Mouse (Mus musculus): ENCODE results near the gene Spdef. TPM values are rescaled to one million over a fixed set of nuclear protein-coding genes. Genes with fewer than 3 reads are reported as not detected.

The Spdef gene
- total RNA-seq (2023) = not detected

DNA sequence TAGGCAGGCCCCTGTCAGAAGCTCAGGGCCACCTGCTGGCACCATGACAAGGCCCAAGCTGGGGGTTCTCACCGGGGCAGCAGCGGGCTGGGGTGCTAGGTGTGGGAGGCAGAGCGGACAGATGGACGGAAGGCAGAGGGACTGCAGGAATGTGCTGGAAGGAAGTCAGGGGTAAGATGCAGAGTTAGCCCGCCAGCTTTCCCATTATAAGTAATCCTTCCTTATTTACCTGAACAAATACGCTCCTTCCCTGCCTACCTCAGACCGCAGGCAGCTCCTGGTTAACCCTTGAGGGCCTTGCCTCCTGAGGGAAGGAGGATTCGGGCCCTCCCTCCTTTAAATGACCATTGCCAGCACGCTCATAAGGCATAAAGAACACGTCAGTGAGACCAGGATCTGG, at the start of gene Spdef:
Spdef (minus strand) TSS at position 186 of the 400 bp plus-strand sequence.

Other genes starting within 250 kb of the Spdef start
- gene Grm4, start 207.6 kb downstream of the Spdef start, total RNA-seq (2023) = under 1 TPM in 1 of 2 experiments, not detected in 1; 0.09 TPM
- 10 to 100 TPM; 63.8 to 70.1 TPM for gene Hmga1, start 172.5 kb downstream of the Spdef start, total RNA-seq (2023)
- 10 to 100 TPM; 30.3 to 36.6 TPM for gene AI413582, start 163.2 kb downstream of the Spdef start, total RNA-seq (2023)
- gene Nudt3, start 105.5 kb downstream of the Spdef start, total RNA-seq (2023) = 10 to 100 TPM; 54.9 to 58.2 TPM
- gene RPS10-NUDT3, start 93.7 kb downstream of the Spdef start, total RNA-seq (2023) = not detected
- 100 to 1,000 TPM; 724 to 797 TPM for gene Rps10, start 92.3 kb downstream of the Spdef start, total RNA-seq (2023)
- under 1 TPM in 1 of 2 experiments, not detected in 1; 0.11 TPM for gene Pacsin1, start 73.4 kb downstream of the Spdef start, total RNA-seq (2023)
- gene D17Wsu92e, start 91.7 kb upstream of the Spdef start, total RNA-seq (2023) = 10 to 100 TPM; 53.6 to 58.5 TPM
- 10 to 100 TPM; 68.3 to 69.9 TPM for gene Snrpc, start 109.2 kb upstream of the Spdef start, total RNA-seq (2023)
- gene Uhrf1bp1, start 127.5 kb upstream of the Spdef start, total RNA-seq (2023) = 1 to 10 TPM; 6.8 to 7.4 TPM
- 100 to 1,000 TPM; 100 to 110 TPM for gene Anks1, start 180.4 kb upstream of the Spdef start, total RNA-seq (2023)
- 10 to 100 TPM; 26.3 to 31.1 TPM for gene Taf11, start 180.9 kb upstream of the Spdef start, total RNA-seq (2023)